Mouse (Mus musculus) thymus, postnatal 25 days (tissue): Measurements from ENCODE around the gene Abcg8.
A peak's percentile ranks its signal among the peaks of the same experiment; 100 is the strongest.

Experiments
- DNase-seq: peaks from one replicate; pipeline ENCODE4 v3.0.0; 2022

Abcg8 gene

DNA sequence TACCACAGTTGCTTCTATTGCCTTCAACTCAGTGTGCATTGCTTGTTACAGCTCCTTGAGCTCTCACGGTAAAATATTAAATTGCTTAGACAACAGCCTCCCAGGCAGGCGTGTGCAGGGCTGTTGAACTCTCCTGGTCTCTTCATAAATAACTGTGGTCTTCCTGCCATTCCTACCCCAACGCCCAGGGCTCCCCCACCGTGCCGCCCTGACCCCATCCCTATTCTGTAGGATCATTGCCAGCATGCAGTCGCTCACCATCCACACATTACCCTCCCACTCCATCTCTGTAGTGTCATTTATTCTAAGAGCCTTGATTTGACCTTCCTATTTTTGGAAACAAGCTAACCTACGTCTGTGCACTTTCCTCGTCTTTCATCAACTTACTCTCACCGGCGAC is 11.0 kb upstream of the Abcg8 start:
- no peak for DNase-seq

GRCm38 (mm10) chr17:84665691-84666090 is 10.4 kb upstream of the Abcg8 start:
- DNase-seq, result no peak

DNA sequence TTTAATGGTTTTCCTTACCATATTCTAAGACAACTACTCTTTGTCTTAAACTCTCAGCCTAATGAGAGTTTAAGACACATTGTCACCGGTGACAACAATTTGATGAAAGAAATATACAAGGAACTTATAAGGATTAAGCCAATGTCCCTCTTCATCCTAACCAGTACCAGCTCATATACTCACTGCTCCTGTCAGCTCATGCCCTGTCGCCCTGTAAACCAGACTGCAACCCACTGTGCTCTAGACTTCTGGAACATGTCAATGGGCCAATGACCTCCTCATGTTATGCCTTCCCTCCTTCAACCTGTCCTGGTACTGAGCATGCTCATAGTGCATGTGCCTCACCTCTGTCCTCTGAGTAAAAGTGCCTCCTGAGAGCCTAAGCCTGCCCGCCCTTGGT is 8.3 kb upstream of the Abcg8 start:
- no peak for DNase-seq

GRCm38 (mm10) chr17:84672376-84673369 is 3.4 kb upstream of the Abcg8 start:
- DNase-seq, result no peak

DNA sequence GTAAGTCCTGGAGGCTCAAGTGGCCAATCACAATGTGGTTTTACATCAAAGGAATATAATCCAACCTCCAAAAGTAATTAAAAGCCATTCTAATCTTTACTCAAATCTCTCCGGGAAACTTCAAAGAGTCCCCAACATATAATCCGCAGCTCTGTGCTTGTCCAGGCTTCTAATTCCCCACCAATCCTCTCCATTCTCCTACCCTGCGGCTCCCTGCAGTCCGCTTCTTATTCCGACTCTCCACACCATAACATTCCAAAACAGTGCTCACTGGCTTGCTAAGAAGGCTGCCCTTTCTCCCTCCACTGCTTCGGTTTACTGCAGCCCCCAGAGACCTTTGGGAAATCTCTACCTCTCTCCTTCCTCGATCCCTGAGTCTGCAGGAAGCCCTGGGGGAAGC is 2.1 kb upstream of the Abcg8 start:
- no peak for DNase-seq

- DNase-seq, result no peak
Measured at GRCm38 (mm10) chr17:84675204-84675603, 898 bp upstream of the Abcg8 start.

DNA sequence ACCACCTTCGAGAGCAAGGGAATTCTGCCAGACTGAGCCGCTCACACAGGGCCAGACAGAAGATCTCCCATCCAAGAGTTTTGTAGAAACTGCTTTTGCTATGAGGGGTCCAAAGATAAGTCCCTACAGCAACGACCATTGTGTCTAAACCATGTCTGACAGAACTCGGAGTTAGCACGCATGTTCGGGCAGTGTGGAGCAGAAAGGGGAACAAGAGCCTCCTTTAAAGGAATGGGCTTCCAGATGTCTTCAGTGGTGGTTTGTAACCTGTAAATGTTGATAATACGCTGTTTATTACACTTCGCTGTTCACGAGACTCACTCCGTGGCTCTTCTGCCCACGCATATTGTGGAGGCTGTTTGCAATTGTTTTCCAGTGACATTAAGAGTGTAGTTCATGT is 1.5 kb downstream of the Abcg8 start:
- no peak for DNase-seq

- DNase-seq, result no peak
Measured at GRCm38 (mm10) chr17:84681670-84682069, 5.6 kb downstream of the Abcg8 start.

DNA sequence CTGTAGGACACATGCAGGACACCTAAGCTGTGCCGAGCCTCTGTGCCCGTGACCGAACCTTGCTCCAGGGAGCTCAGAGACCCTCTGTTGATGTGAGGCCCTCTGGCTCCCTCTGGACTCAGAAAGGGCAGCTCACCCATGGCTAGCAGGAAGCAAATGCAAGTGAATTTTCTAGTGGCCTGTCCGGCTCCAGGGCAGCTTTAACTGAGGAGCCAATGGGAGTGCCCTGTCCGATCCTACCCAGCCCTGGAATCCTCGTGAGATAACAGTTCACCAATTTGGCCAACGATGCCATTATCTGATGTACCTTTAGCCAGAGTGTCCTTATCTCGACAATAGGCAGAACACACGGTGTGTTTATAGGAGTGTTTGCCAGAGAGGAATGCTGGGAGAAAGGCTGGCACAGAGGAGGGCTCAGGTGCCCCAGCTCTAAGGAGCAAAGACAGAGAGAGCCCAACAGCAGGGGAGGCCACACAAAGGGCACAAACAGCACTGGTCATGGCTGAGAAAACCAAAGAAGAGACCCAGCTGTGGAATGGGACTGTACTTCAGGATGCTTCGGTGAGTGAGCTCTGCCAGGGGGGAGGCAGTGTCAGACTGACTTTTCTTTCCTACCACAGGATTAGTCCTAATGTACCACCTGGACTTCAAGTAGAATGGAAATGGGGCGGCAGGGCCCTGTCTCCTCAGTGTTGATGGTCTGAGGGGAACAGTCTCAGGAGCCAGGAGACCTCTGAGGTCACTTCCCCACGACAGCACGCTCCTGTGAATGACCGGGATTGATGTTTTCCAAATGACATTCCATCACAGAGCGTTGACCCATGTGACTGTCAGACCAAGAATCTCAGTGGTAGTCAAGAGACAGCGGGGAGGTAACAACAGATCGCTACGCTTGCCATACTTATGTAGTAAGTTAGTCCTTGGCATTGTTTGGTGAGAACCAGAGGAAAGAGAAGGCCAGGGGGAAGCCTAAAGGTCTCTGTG is 6.9 kb downstream of the Abcg8 start, which contains the start of gene Abcg5:
Gene Abcg5, minus strand, starts transcription at position 278 of the 984 bp plus-strand sequence.
- no peak for DNase-seq

- no peak for DNase-seq
Measured at GRCm38 (mm10) chr17:84684284-84684683, 8.2 kb downstream of the Abcg8 start.

GRCm38 (mm10) chr17:84685286-84685685 is 9.2 kb downstream of the Abcg8 start:
- DNase-seq, result no peak

DNA sequence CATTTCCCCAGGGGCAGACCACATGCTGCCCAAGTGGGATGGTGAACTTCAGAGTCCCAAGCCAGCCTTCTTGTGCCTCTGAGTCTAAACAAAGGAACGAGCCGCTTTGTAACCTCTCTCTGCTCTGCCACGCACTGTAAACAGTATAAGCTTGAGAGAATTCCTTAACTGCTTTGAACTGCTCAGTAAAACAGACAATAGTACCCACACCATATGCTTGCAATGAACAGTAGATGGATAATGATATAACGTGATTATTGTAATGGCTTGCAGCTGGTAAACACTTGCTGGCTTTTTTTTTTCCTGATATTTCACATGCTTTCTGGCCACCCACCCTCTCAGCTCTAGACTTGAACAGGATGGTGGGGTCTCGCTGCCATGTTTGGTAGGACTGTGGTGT is 11.9 kb downstream of the Abcg8 start:
- DNase-seq, result no peak

- DNase-seq, result no peak
Measured at GRCm38 (mm10) chr17:84688834-84689233, 12.7 kb downstream of the Abcg8 start.

- DNase-seq, result no peak
Measured at GRCm38 (mm10) chr17:84689316-84689715, 13.2 kb downstream of the Abcg8 start.

DNA sequence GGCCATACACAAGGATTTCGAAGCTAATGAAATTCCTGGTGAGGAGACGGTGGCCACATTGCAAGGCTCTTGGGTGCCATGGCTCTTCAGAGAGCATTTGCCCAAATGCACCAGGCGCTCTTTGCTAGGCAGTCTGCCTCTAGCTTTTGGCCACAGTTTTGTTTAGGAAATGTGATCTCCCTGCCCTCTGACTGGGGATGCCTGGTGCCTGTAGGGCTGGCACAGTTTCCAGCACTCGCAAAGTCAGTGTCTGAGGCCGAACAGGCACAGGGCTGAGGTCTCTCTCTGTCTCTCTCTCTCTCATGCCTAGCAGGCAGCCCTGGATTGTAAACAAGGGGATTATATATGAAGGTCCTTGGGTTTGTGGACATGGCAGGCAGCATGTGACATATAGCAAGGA is 14.0 kb downstream of the Abcg8 start:
- no peak for DNase-seq

DNA sequence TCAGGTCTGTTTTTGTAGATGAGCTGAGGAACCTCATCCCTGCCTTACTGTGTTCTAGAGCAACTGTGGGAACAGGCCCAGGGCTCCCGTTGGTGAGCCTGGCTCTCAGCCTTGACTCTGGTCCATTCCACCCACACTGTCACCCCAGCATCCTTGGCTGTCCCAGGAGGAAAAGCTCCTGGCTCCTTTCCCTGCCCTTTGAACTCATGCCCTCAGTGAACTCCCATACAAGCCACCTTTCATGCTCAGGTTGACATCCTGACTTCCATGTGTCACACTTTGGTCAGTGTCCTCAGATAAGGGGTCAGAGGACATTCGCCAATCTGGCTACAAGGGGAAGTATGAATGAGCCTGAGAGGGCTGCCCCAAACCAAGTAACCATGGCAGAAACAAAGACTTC is 17.6 kb downstream of the Abcg8 start:
- no peak for DNase-seq

DNA sequence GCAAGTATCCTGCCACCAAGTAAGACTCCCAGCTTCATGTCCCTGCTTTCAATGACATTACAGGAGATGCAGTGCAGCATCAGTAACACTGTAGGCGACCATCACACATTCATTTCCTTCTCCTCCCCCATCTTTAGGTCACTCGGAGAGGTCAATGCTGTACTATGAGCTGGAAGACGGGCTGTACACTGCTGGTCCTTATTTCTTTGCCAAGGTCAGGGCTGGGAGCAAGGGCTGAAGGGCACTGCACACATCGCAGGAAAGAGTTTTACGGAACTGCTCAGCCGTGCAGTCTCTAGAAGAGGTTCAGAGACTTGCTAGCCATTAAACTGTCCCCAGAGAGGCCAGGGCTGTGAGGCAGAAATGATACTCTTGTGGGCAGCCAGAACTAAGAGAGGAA is 20.4 kb downstream of the Abcg8 start:
- no peak for DNase-seq

- peak; percentile 37 for DNase-seq
Measured at GRCm38 (mm10) chr17:84698727-84699126, 22.6 kb downstream of the Abcg8 start.

GRCm38 (mm10) chr17:84707407-84707806 is 31.3 kb downstream of the Abcg8 start:
- DNase-seq, result no peak

GRCm38 (mm10) chr17:84708818-84709217 is 32.7 kb downstream of the Abcg8 start:
- DNase-seq, result no peak

DNA sequence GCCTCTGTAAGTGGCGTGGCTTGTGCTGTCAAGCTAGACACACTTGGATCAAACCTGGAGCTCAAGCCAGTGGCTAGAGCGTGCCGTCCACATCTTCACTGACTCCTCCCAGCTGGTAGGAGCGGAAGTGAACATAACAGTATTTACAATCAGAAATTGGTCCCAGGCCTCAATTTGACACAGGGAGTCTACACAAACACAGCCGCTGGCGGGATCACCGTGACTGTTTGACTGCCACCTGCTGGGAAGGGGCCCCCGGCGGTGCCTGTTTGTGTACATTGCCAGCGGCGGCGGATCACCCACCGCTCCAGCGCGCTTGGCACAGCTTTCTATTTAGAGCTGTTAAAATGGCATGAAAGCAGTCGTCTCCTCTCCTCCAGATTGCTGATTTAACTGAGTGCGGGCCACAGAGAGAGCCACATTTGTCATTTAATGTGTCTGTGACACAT is 33.3 kb downstream of the Abcg8 start:
- no peak for DNase-seq

DNA sequence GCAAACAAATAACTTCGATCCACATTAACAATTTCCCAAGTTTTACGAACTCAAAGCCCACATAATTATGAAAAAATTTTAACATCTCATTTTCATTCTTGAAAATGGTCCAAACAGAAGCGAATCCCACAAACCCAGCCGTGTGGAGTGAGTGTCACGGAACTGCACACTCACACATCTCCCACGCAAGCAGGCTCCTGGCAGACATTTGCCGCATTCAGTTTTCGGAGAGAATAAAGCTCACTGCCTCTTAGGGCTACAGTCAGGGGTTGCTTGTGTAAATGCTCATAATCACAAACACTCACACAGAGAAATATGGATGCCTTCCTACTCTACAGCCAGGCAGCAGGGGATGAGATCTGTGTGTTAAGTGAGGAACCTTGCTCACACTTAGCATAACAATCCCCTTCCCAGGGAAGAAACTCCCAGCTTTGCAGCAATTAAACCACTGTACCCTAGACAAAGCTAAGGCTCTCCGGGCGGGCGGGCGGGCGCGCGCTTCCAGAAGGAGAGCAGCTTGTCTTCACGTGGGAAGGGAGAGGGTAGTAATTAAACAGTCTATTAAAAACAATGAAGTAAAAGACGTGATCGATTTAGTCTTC is 37.6 kb downstream of the Abcg8 start:
- no peak for DNase-seq

DNA sequence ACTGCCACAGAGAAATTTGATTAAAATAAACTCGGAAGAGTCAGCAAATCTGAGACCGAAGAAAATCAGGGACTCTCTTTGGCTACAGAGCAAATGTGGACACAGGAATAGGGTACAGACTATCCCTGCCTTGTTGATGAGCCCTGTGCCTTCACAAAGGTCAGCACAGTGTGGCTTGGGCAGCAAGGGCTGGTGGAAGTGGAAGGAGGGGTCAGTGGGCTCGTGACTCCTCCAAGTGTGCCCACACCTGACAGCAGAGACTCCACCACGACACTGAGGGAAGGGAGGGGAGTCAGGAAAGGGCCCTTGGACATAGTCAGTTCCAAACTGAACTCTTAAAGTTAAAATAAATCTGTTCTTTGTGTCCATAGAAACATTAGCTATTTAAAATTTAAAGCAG is 38.8 kb downstream of the Abcg8 start:
- DNase-seq, result no peak
